In the genomic region with DNA sequence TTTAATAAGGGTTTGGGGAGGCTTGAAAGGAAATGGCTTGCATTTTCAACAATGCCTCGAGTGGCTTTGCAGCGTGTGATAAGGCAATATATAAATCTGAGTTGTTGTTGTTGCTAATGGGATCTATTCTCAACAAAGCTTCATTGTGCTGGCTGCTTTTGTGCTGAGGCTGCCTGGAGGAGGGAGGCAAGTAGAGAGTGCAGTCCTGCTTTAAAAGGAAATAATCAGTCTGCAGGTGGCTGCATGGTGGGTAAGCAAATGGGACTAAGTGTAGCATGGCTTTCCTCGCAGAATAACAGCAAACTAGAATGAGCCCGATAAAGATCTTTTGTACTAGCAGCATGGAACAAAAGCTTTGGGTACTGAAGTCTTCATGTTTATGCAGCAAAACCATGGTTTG, we compare ENCODE assay signal across 29 mouse cellular contexts.
DNase-seq lines count a peak whose midpoint lies in the region; ATAC-seq and TF ChIP-seq lines count a peak whose summit lies in the region.
"Had no signal": no experiment of that assay in that cellular context is flagged by ENCODE, and none has a peak within 500 bp of the region (broad histone marks: within the 10 kb centered on the region; RNA-seq: fewer than 3 reads in every experiment).

No protein-coding gene starts in this region.

- H3K4me1 ChIP-seq in hindbrain, embryonic 11.5 days (replicated peaks; ENCODE audit: control insufficient read depth, insufficient read depth, low read length), result no peaks in the 10 kb centered on the region
- no peaks in the 10 kb centered on the region; the same call in 1 of the 2 replicates for H3K4me1 ChIP-seq in hindbrain, postnatal 0 days (ENCODE audit: insufficient read depth, low read length)
- H3K4me1 ChIP-seq in intestine, postnatal 0 days (replicated peaks; ENCODE audit: control insufficient read depth, insufficient read depth, low read length), result no peaks in the 10 kb centered on the region
- H3K4me1 ChIP-seq: heart, embryonic 10.5 days; intestine, embryonic 15.5 days; liver, embryonic 13.5 days; megakaryocyte, embryonic 14.5 days had no signal

- 23% methylated on average over 4 of the region's 4 CpGs for WGBS in hindbrain, embryonic 11.5 days
- WGBS in hindbrain, postnatal 0 days, result 27% methylated on average over 4 of the region's 4 CpGs
- WGBS in intestine, postnatal 0 days, result 75% methylated on average over 4 of the region's 4 CpGs

- H3K9me3 ChIP-seq in hindbrain, embryonic 11.5 days (ENCODE audit: control insufficient read depth, low read length), result no peaks in the 10 kb centered on the region
- H3K9me3 ChIP-seq in hindbrain, postnatal 0 days (ENCODE audit: low read length), result no peaks in the 10 kb centered on the region
- H3K9me3 ChIP-seq in intestine, postnatal 0 days (ENCODE audit: control insufficient read depth), result no peaks in the 10 kb centered on the region
- H3K9me3 ChIP-seq: forebrain, embryonic 15.5 days; heart, embryonic 10.5 days; hindbrain, embryonic 15.5 days; intestine, embryonic 15.5 days; limb, embryonic 10.5 days; limb, embryonic 15.5 days; liver, embryonic 13.5 days had no signal

- peak; percentile 4 for DNase-seq in hindbrain, embryonic 11.5 days (ENCODE audit: low spot score)
- DNase-seq in hindbrain, postnatal 0 days (ENCODE audit: low spot score), result no peak
- peak; percentile 46 for DNase-seq in retina, postnatal 1 day
- no peak for DNase-seq in retina, embryonic 14.5 days (ENCODE audit: low spot score)
- DNase-seq in embryo, embryonic 9.5 days (ENCODE audit: extremely low spot score), result peak; percentile 3
- DNase-seq in heart, adult 9 months (ENCODE audit: low spot score in 2 of 2), result no peak
- DNase-seq: adrenal gland, postnatal 25 days; B cell, adult 2 months; cerebellum, adult 18-20 months; cerebellum, postnatal 10 days; gastrocnemius, postnatal 14 days; heart, postnatal 4 days; kidney, adult 9 months; kidney, postnatal 14 days; layer of hippocampus, adult 9-11 months; liver, embryonic 13.5 days; lung, adult 18-20 months; lung, postnatal 4 days; thymus, postnatal 4 days had no signal

- H3K36me3 ChIP-seq in hindbrain, embryonic 11.5 days (ENCODE audit: control insufficient read depth, insufficient read depth, low read length), result no peaks in the 10 kb centered on the region
- H3K36me3 ChIP-seq in hindbrain, postnatal 0 days (ENCODE audit: insufficient read depth, low read length), result no peaks in the 10 kb centered on the region
- no peaks in the 10 kb centered on the region for H3K36me3 ChIP-seq in intestine, postnatal 0 days (ENCODE audit: control insufficient read depth, insufficient read depth)
- H3K36me3 ChIP-seq: forebrain, embryonic 15.5 days; heart, embryonic 10.5 days; hindbrain, embryonic 15.5 days; intestine, embryonic 15.5 days; limb, embryonic 10.5 days; limb, embryonic 15.5 days; liver, embryonic 13.5 days had no signal

- TF ChIP-seq CTCF in hindbrain, postnatal 0 days (IDR thresholded peaks at IDR 0.05; ENCODE audit: low read depth), result no peak
- TF ChIP-seq CTCF in intestine, postnatal 0 days (IDR thresholded peaks at IDR 0.05; ENCODE audit: low read depth), result no peak

- H3K9ac ChIP-seq in hindbrain, embryonic 11.5 days (ENCODE audit: low read depth, low read length), result no peak overlapping the region
- H3K9ac ChIP-seq in hindbrain, postnatal 0 days (replicated peaks; ENCODE audit: low read length), result no peak overlapping the region
- no peak overlapping the region for H3K9ac ChIP-seq in intestine, postnatal 0 days (ENCODE audit: low read depth, low read length)
- H3K9ac ChIP-seq: forebrain, embryonic 15.5 days; hindbrain, embryonic 15.5 days; intestine, embryonic 15.5 days; limb, embryonic 15.5 days; liver, embryonic 13.5 days had no signal

- no peak overlapping the region for H3K4me2 ChIP-seq in hindbrain, embryonic 11.5 days (replicated peaks; ENCODE audit: low read depth, low read length)
- no peak overlapping the region for H3K4me2 ChIP-seq in hindbrain, postnatal 0 days (ENCODE audit: low read depth, low read length)
- H3K4me2 ChIP-seq in intestine, postnatal 0 days (replicated peaks; ENCODE audit: low read depth), result no peak overlapping the region
- H3K4me2 ChIP-seq: forebrain, embryonic 15.5 days; hindbrain, embryonic 15.5 days; intestine, embryonic 15.5 days; limb, embryonic 15.5 days; liver, embryonic 13.5 days had no signal

- no peaks in the 10 kb centered on the region for H3K27me3 ChIP-seq in hindbrain, embryonic 11.5 days (ENCODE audit: control insufficient read depth, insufficient read depth, low read length)
- no peaks in the 10 kb centered on the region for H3K27me3 ChIP-seq in hindbrain, postnatal 0 days (ENCODE audit: insufficient read depth, low read length)
- no peaks in the 10 kb centered on the region for H3K27me3 ChIP-seq in intestine, postnatal 0 days (replicated peaks; ENCODE audit: control insufficient read depth, insufficient read depth, low read length)
- H3K27me3 ChIP-seq: forebrain, embryonic 15.5 days; hindbrain, embryonic 15.5 days; intestine, embryonic 15.5 days; limb, embryonic 15.5 days; liver, embryonic 13.5 days; megakaryocyte, embryonic 14.5 days had no signal

- no peak overlapping the region for H3K27ac ChIP-seq in hindbrain, embryonic 11.5 days (ENCODE audit: low read depth, low read length)
- H3K27ac ChIP-seq in hindbrain, postnatal 0 days, result no peak overlapping the region
- no peak overlapping the region for H3K27ac ChIP-seq in intestine, postnatal 0 days (ENCODE audit: low read depth, low read length)
- H3K27ac ChIP-seq: forebrain, embryonic 15.5 days; heart, embryonic 10.5 days; hindbrain, embryonic 15.5 days; intestine, embryonic 15.5 days; limb, embryonic 10.5 days; limb, embryonic 15.5 days; liver, embryonic 13.5 days had no signal

- H3K4me3 ChIP-seq in hindbrain, embryonic 11.5 days (ENCODE audit: low read depth, low read length), result no peak overlapping the region
- no peak overlapping the region for H3K4me3 ChIP-seq in hindbrain, postnatal 0 days (ENCODE audit: low read length)
- no peak overlapping the region for H3K4me3 ChIP-seq in intestine, postnatal 0 days (ENCODE audit: low read depth, low read length)
- H3K4me3 ChIP-seq: erythroblast, embryonic 14.5 days; forebrain, embryonic 15.5 days; heart, embryonic 10.5 days; hindbrain, embryonic 15.5 days; intestine, embryonic 15.5 days; limb, embryonic 10.5 days; limb, embryonic 15.5 days; liver, embryonic 13.5 days; megakaryocyte, embryonic 14.5 days had no signal

- ATAC-seq in hindbrain, embryonic 11.5 days (ENCODE audit: low FRiP score), result peak; percentile 23; the same call in 1 of the 2 replicates
- ATAC-seq in hindbrain, postnatal 0 days, result no peak
- no peak for ATAC-seq in intestine, postnatal 0 days
- ATAC-seq: forebrain, embryonic 15.5 days; intestine, embryonic 15.5 days; lung, postnatal 0 days had no signal

Comparison
In these comparisons a context has a peak if more than half of its experiments do, and no peak if none do; other contexts are left out.
1. DNase-seq: peak in hindbrain, embryonic 11.5 days (single experiment), retina, postnatal 1 day (single experiment) and embryo, embryonic 9.5 days (single experiment); none in hindbrain, postnatal 0 days (single experiment), retina, embryonic 14.5 days (single experiment) and heart, adult 9 months (0 of 2).